Mouse (Mus musculus) v-Abl transformed pro-B cells (cell line): ENCODE data around the gene Abcg1.

Source experiments
- in situ Hi-C, 2 experiments: fragments of 400-800 bp; cut with MboI; formaldehyde crosslinking; loops; one replicate each; pipeline ENCODE4 v1.15.1; 2025; ENCODE audit not compliant: unreplicated experiment in 2 of 2

The Abcg1 gene

GRCm38 (mm10) chr17:31113191-31113856, 55.8 kb downstream of the Abcg1 start:
- in situ Hi-C loops = loop anchor here (5.0 to 25.0 kb wide), 4 partner anchors 36 to 549 kb away; partner anchors contain the start of gene U2af1 (in 1 of the 2)

- in situ Hi-C loops = loop anchor here (5.0 to 25.0 kb wide), 4 partner anchors 99 to 546 kb away; partner anchors contain the start of gene U2af1 (in 1 of the 2)
Measured at GRCm38 (mm10) chr17:31116063-31116462, 58.6 kb downstream of the Abcg1 start.

- in situ Hi-C loops = loop anchor here (5.0 to 25.0 kb wide), 4 partner anchors 101 to 544 kb away; partner anchors contain the start of gene U2af1 (in 1 of the 2)
Measured at GRCm38 (mm10) chr17:31117946-31118345, 60.5 kb downstream of the Abcg1 start.

GRCm38 (mm10) chr17:31119429-31119828, 62.0 kb downstream of the Abcg1 start:
- in situ Hi-C loops = loop anchor here (5.0 to 25.0 kb wide), 4 partner anchors 102 to 543 kb away; partner anchors contain the start of gene U2af1 (in 1 of the 2)

- in situ Hi-C loops = loop anchor here (5.0 to 25.0 kb wide), 4 partner anchors 310 to 543 kb away; partner anchors contain the start of gene U2af1 (in 1 of the 2)
Measured at GRCm38 (mm10) chr17:31121975-31122374, 64.5 kb downstream of the Abcg1 start.

- in situ Hi-C loops = loop anchor here in 1 of 2 experiments (5.0 to 10.0 kb wide), 2 partner anchors 152 to 539 kb away; partner anchors contain the start of gene Rsph1
Measured at GRCm38 (mm10) chr17:31125548-31126266, 68.2 kb downstream of the Abcg1 start.

- in situ Hi-C loops = loop anchor here in 1 of 2 experiments (5.0 to 10.0 kb wide), 2 partner anchors 148 to 536 kb away; partner anchors contain the start of gene Rsph1
Measured at GRCm38 (mm10) chr17:31128708-31129318, 71.3 kb downstream of the Abcg1 start.

GRCm38 (mm10) chr17:31129452-31129851, 72.0 kb downstream of the Abcg1 start, which contains the start of gene Tff3:
Gene Tff3 (minus strand): TSS chr17:31129646.
- in situ Hi-C loops = loop anchor here in 1 of 2 experiments (5.0 to 10.0 kb wide), 2 partner anchors 148 to 535 kb away; partner anchors contain the start of gene Rsph1

GRCm38 (mm10) chr17:31131269-31131821, 73.9 kb downstream of the Abcg1 start:
- in situ Hi-C loops = no loop called here

- in situ Hi-C loops = no loop called here
Measured at GRCm38 (mm10) chr17:31133776-31134175, 76.3 kb downstream of the Abcg1 start.

GRCm38 (mm10) chr17:31134913-31135312, 77.4 kb downstream of the Abcg1 start:
- in situ Hi-C loops = loop anchor here in 1 of 2 experiments (5.0 kb wide), 1 partner anchor 137 kb away; no protein-coding TSS in a partner anchor

- in situ Hi-C loops = loop anchor here in 1 of 2 experiments (5.0 kb wide), 1 partner anchor 136 kb away; no protein-coding TSS in a partner anchor
Measured at GRCm38 (mm10) chr17:31136291-31136690, 78.8 kb downstream of the Abcg1 start.

GRCm38 (mm10) chr17:31136821-31137220, 79.3 kb downstream of the Abcg1 start:
- in situ Hi-C loops = loop anchor here in 1 of 2 experiments (5.0 kb wide), 1 partner anchor 135 kb away; no protein-coding TSS in a partner anchor

GRCm38 (mm10) chr17:31138398-31138797, 80.9 kb downstream of the Abcg1 start:
- in situ Hi-C loops = loop anchor here in 1 of 2 experiments (5.0 kb wide), 1 partner anchor 134 kb away; no protein-coding TSS in a partner anchor

GRCm38 (mm10) chr17:31142116-31142515, 84.6 kb downstream of the Abcg1 start:
- in situ Hi-C loops = loop anchor here (5.0 kb wide), 1 partner anchor 40 kb away; no protein-coding TSS in a partner anchor

GRCm38 (mm10) chr17:31144040-31145037, 86.9 kb downstream of the Abcg1 start, which contains the start of gene Tff2:
Gene Tff2 (minus strand): TSS chr17:31144282.
- in situ Hi-C loops = loop anchor here (5.0 kb wide), 1 partner anchor 38 kb away; no protein-coding TSS in a partner anchor

- in situ Hi-C loops = no loop called here
Measured at GRCm38 (mm10) chr17:31145998-31146397, 88.5 kb downstream of the Abcg1 start.

- in situ Hi-C loops = no loop called here
Measured at GRCm38 (mm10) chr17:31152512-31152911, 95.0 kb downstream of the Abcg1 start.
